Mouse (Mus musculus) hindbrain, embryonic 14.5 days (tissue): ENCODE measurements around the gene Enthd1. TPM values are rescaled to one million over a fixed set of nuclear protein-coding genes. Genes with fewer than 3 reads are reported as not detected.
A peak's percentile ranks its signal among the peaks of the same experiment; 100 is the strongest.

Experiments
- ATAC-seq: fragments of 200-750 bp; cut with Nextera tagmentation; 2 replicates; pipeline ENCODE4 v1.8.0; 2017; ENCODE audit warnings: moderate number of reproducible peaks, mild to moderate bottlenecking, moderate TSS enrichment, moderate library complexity; ENCODE audit not compliant: low FRiP score
- DNase-seq: peaks from one replicate; pipeline ENCODE4 v3.0.0-alpha.2; 2015; ENCODE audit warnings: low spot score
- H3K27ac ChIP-seq: fragments of 300-500 bp; sonication (generic); 2 replicates; pipeline ENCODE4 v1.5.1; 2014; ENCODE audit warnings: mild to moderate bottlenecking, moderate library complexity
- H3K27me3 ChIP-seq: fragments of 300-500 bp; sonication (generic); 2 replicates; pipeline ENCODE4 v1.6.1; 2014; ENCODE audit warnings: mild to moderate bottlenecking, low read length, mixed read lengths; ENCODE audit not compliant: control insufficient read depth, insufficient read depth
- H3K36me3 ChIP-seq: fragments of 300-500 bp; sonication (generic); replicated peaks from 2 replicates; pipeline ENCODE4 v1.6.1; 2014; ENCODE audit not compliant: control insufficient read depth, insufficient read depth
- H3K4me1 ChIP-seq: fragments of 300-500 bp; sonication (generic); replicated peaks from 2 replicates; pipeline ENCODE4 v1.6.1; 2014; ENCODE audit warnings: antibody characterized with exemption, low read length, mixed read lengths; ENCODE audit not compliant: control insufficient read depth, insufficient read depth
- H3K4me2 ChIP-seq: fragments of 300-500 bp; sonication (generic); replicated peaks from 2 replicates; pipeline ENCODE4 v1.6.1; 2014; ENCODE audit warnings: mild to moderate bottlenecking, moderate library complexity
- H3K4me3 ChIP-seq: fragments of 300-500 bp; sonication (generic); replicated peaks from 2 replicates; pipeline ENCODE4 v1.5.1; 2014; ENCODE audit warnings: mild to moderate bottlenecking, low read length
- H3K9ac ChIP-seq: fragments of 300-500 bp; sonication (generic); 2 replicates; pipeline ENCODE4 v1.6.1; 2014
- H3K9me3 ChIP-seq: fragments of 300-500 bp; sonication (generic); 2 replicates; pipeline ENCODE4 v1.6.1; 2016; ENCODE audit warnings: low read length; ENCODE audit not compliant: control insufficient read depth
- WGBS: fragments of 180-500 bp; shearing (Covaris S2); extraction: QIAGEN DNeasy Blood & Tissue Kit; methylation state at CpG from one replicate; pipeline ENCODE4 v1.1.7; 2014; 5-methylcytosine and 5-hydroxymethylcytosine counted together
- polyA plus RNA-seq: library from polyadenylated mRNA; unstranded; fragments of >200 nt; fragmentation: Nextera tagmentation; extraction: Ambion mirVana; gene quantifications from 2 replicates; pipeline ENCODE4 v1.2.1, GENCODE M21; 2014

Enthd1 gene
- polyA plus RNA-seq, 1 experiment from 2014 or later, result not detected

DNA sequence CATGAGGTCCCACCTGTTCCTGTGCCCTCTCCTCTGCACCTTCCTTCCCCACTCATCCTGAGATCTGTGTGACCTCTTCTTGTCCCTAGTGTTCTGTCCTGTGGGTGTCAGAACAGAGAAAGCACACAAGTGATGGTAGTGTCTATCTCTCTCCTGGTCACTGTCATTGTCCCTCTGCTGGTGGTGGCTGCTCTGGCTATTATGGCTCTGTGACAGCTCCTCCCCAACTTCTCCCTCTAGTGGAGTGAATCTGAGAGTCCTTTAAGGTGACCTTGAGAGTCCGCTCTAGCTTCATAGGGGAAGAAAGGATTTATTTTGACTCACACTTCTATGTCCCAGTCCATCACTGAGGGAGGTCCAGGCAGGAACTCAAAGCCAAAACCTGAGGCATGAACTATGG lies 79.4 kb downstream of the Enthd1 start:
- DNase-seq (no peak), ATAC-seq (no peak)
- Histone ChIP-seq H3K27me3 (no peaks in the 10 kb centered on the region), H3K27ac (no peak overlapping the region), H3K4me3 (no peak overlapping the region), H3K4me1 (peaks cover 16% of the 10 kb centered on the region), H3K9me3 (no peaks in the 10 kb centered on the region), H3K4me2 (no peak overlapping the region), H3K36me3 (no peaks in the 10 kb centered on the region), H3K9ac (no peak overlapping the region)
- 100% methylated on average over 1 of the region's 1 CpGs for WGBS

DNA sequence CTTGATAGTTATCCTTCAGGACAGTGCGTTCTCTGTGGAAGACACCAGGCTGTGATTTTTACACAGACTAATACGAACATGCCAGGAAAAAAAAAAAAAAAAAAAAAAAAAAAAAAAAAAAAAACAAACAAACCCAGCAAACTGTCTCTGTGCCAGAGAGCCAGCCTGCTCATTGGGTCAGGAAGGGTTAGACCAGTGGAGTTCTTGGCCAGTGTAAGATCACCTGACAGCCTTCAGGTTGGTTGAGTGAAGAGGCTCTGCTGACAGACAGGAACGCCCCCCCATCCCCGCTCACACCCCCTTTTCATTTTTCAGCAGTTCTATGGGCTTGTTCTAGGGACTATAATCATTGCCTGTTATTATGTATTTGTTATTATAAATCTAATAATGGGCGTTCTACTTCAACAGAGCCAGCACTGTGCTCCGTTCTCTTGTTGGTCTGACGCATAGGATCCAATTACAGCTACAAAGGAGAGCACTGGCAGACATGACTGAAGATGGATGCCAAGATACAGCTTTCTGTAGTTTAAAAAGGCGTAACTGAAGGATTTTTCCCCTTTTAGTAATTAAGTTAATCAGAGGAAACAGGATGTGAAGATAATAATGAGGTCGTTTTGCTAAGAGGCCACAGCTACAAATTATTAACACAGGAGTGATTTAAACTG lies 81.8 kb downstream of the Enthd1 start:
- Histone ChIP-seq H3K4me3 (no peak overlapping the region), H3K36me3 (no peaks in the 10 kb centered on the region), H3K4me1 (peaks cover 16% of the 10 kb centered on the region), H3K9ac (no peak overlapping the region), H3K27me3 (no peaks in the 10 kb centered on the region), H3K27ac (peak overlapping the region; percentile 23; the same call in 1 of the 2 replicates), H3K9me3 (no peaks in the 10 kb centered on the region), H3K4me2 (no peak overlapping the region)
- no peak for DNase-seq
- no peak for ATAC-seq
- 62% methylated on average over 9 of the region's 9 CpGs for WGBS

GRCm38 (mm10) chr15:80482348-80482747 lies 82.6 kb downstream of the Enthd1 start:
- 75% methylated on average over 8 of the region's 8 CpGs for WGBS
- H3K36me3 ChIP-seq, result no peaks in the 10 kb centered on the region
- no peak overlapping the region for H3K4me2 ChIP-seq
- H3K9ac ChIP-seq, result no peak overlapping the region
- no peaks in the 10 kb centered on the region for H3K9me3 ChIP-seq
- no peak overlapping the region for H3K4me3 ChIP-seq
- no peaks in the 10 kb centered on the region for H3K27me3 ChIP-seq
- ATAC-seq (no peak), DNase-seq (no peak)
- H3K4me1 ChIP-seq, result peaks cover 16% of the 10 kb centered on the region
- H3K27ac ChIP-seq, result no peak overlapping the region

DNA sequence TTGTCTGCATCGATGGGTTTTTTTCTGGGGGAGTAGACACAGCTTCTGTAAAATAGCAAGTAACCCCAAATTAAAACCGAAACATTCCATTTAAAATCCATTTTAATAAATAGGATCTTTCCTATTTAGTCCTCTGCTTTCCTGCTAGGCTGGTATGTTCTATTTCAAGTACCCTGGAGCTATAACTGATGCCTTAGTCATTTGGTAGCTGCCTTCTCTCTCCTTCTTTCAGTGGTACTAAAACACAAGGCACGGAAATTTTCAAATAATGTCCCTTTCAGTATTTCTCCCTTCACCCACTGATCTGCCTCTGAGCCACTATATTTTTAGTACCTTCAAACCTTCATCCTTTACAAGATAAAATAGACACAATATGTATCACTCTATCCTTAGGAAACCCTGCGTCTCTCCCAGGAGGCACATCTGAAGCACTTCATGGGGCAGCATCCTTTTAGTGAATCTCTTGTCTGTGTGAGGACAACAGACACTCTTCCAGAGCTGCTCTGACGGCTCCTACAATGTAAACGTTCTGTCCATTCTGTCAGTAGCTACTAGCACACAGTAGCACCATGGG lies 90.4 kb downstream of the Enthd1 start:
- Histone ChIP-seq H3K4me2 (no peak overlapping the region), H3K4me1 (no peaks in the 10 kb centered on the region), H3K4me3 (no peak overlapping the region), H3K9me3 (no peaks in the 10 kb centered on the region), H3K27ac (0 out of 2 replicates have a peak overlapping the region, but pooled peaks have one; percentile 24), H3K27me3 (no peaks in the 10 kb centered on the region), H3K36me3 (no peaks in the 10 kb centered on the region), H3K9ac (no peak overlapping the region)
- WGBS, result 83% methylated on average over 6 of the region's 6 CpGs
- no peak for DNase-seq
- no peak for ATAC-seq

GRCm38 (mm10) chr15:80467876-80468275 lies 97.1 kb downstream of the Enthd1 start:
- no peak for ATAC-seq
- WGBS, result 91% methylated on average over 4 of the region's 4 CpGs
- no peaks in the 10 kb centered on the region for H3K36me3 ChIP-seq
- no peak overlapping the region for H3K4me3 ChIP-seq
- H3K27me3 ChIP-seq, result no peaks in the 10 kb centered on the region
- H3K4me2 ChIP-seq, result no peak overlapping the region
- no peaks in the 10 kb centered on the region for H3K9me3 ChIP-seq
- H3K4me1 ChIP-seq, result no peaks in the 10 kb centered on the region
- no peak overlapping the region for H3K9ac ChIP-seq
- no peak for DNase-seq
- H3K27ac ChIP-seq, result no peak overlapping the region

GRCm38 (mm10) chr15:80462106-80462505 lies 102.8 kb downstream of the Enthd1 start:
- Histone ChIP-seq H3K4me1 (peaks cover 5% of the 10 kb centered on the region), H3K9ac (no peak overlapping the region), H3K4me3 (no peak overlapping the region), H3K9me3 (no peaks in the 10 kb centered on the region), H3K4me2 (peak overlapping the region; percentile 15; the same call in 1 of the 2 replicates), H3K27ac (no peak overlapping the region), H3K36me3 (no peaks in the 10 kb centered on the region), H3K27me3 (no peaks in the 10 kb centered on the region; the same call in 1 of the 2 replicates)
- WGBS, result 2% methylated on average over 9 of the region's 9 CpGs
- DNase-seq, result no peak
- ATAC-seq, result no peak

GRCm38 (mm10) chr15:80461446-80461845 lies 103.5 kb downstream of the Enthd1 start:
- ATAC-seq, result no peak
- no peak overlapping the region for H3K4me2 ChIP-seq
- no peaks in the 10 kb centered on the region for H3K9me3 ChIP-seq
- DNase-seq, result no peak
- no peak overlapping the region for H3K27ac ChIP-seq
- WGBS, result 61% methylated on average over 2 of the region's 2 CpGs
- no peaks in the 10 kb centered on the region; the same call in 1 of the 2 replicates for H3K27me3 ChIP-seq
- H3K36me3 ChIP-seq, result no peaks in the 10 kb centered on the region
- H3K4me3 ChIP-seq, result no peak overlapping the region
- H3K4me1 ChIP-seq, result peaks cover 5% of the 10 kb centered on the region
- H3K9ac ChIP-seq, result no peak overlapping the region

DNA sequence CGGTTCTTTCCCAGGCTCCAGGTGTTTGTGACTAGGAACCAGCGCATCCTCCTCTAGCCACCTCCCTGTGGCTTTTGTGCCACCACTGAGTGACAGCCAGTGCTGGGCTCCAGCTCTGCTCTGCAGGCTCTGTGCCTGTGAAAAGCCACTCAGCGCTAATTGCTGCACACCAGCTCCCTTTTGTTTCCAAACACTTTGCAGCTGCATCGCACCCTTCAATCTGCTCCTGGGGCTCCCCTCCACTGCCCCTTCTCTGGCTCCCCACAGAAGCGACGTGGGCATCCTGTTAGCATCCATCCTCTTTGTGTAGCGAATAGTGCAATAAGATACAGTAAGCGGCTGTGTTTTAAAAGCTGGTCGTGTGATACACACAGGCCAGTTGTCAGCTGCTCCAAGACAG lies 104.9 kb downstream of the Enthd1 start:
- Histone ChIP-seq H3K27me3 (no peaks in the 10 kb centered on the region; the same call in 1 of the 2 replicates), H3K4me2 (no peak overlapping the region), H3K4me1 (peaks cover 5% of the 10 kb centered on the region), H3K36me3 (no peaks in the 10 kb centered on the region), H3K9me3 (no peaks in the 10 kb centered on the region), H3K4me3 (no peak overlapping the region), H3K9ac (0 out of 2 replicates have a peak overlapping the region, but pooled peaks have one; percentile 33), H3K27ac (peak overlapping the region; percentile 55; the same call in 1 of the 2 replicates)
- no peak for DNase-seq
- ATAC-seq, result peak; percentile 34; the same call in 1 of the 2 replicates
- WGBS, result 24% methylated on average over 9 of the region's 9 CpGs

DNA sequence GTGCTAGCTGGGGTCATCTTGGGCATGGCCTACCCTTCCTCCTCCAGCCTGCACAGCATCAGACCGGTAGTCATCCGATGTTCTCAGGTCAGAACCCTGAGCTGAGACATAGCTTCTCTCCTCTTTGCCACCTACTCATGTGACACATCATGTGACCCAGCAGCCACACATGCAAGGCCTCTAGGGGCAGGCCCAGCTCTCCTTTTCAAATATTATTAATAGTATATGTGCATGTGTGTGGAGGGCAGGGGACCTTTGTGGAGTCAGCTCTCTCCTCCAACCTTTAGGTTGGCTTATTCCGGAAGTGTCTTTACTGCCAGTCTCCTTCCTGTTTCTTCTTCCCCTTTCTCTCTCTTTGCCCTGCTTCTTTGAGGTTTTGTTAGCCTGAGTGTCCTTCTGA lies 107.0 kb downstream of the Enthd1 start:
- 96% methylated on average over 3 of the region's 3 CpGs for WGBS
- H3K9ac ChIP-seq, result no peak overlapping the region
- H3K36me3 ChIP-seq, result no peaks in the 10 kb centered on the region
- no peak for ATAC-seq
- peaks cover 5% of the 10 kb centered on the region for H3K4me1 ChIP-seq
- no peak overlapping the region for H3K27ac ChIP-seq
- no peaks in the 10 kb centered on the region; the same call in 1 of the 2 replicates for H3K27me3 ChIP-seq
- no peaks in the 10 kb centered on the region for H3K9me3 ChIP-seq
- H3K4me2 ChIP-seq, result no peak overlapping the region
- DNase-seq, result no peak
- no peak overlapping the region for H3K4me3 ChIP-seq
